Mouse (Mus musculus) C2C12 (cell line): ENCODE data around the gene Snx29. TPM values are rescaled to one million over a fixed set of nuclear protein-coding genes. Genes with fewer than 3 reads are reported as not detected.

Source experiments
- H3K27me3 ChIP-seq: one replicate; pipeline ENCODE4 v1.6.1; 2011; ENCODE audit not compliant: control insufficient read depth, insufficient read depth, insufficient read length
- H3K36me3 ChIP-seq: one replicate; pipeline ENCODE4 v1.6.1; 2011; ENCODE audit not compliant: control insufficient read depth, insufficient read depth
- H3K4me3 ChIP-seq: one replicate; pipeline ENCODE4 v1.5.1; 2011; ENCODE audit warnings: mild to moderate bottlenecking, control low read depth; ENCODE audit not compliant: poor library complexity, insufficient read depth, severe bottlenecking
- H3K79me2 ChIP-seq: one replicate; pipeline ENCODE4 v1.6.1; 2011; ENCODE audit not compliant: control insufficient read depth, insufficient read depth
- H3K79me3 ChIP-seq: one replicate; pipeline ENCODE4 v1.6.1; 2011; ENCODE audit warnings: low read depth, control low read depth
- H3ac ChIP-seq: one replicate; pipeline ENCODE3; 2011; ENCODE audit warnings: low read depth; ENCODE audit not compliant: control insufficient read depth, insufficient read length
- CEBPB ChIP-seq: IDR thresholded peaks from one replicate; pipeline ENCODE4 v1.6.1; 2011; ENCODE audit warnings: low read depth, mild to moderate bottlenecking, control low read depth, moderate library complexity
- CTCF ChIP-seq: IDR thresholded peaks from one replicate; pipeline ENCODE4 v1.5.1; 2011; ENCODE audit not compliant: control insufficient read depth, insufficient read depth, insufficient read length
- FOSL1 ChIP-seq: IDR thresholded peaks from one replicate; pipeline ENCODE4 v1.8.0; 2011; ENCODE audit warnings: mild to moderate bottlenecking, low read length; ENCODE audit not compliant: poor library complexity, insufficient read depth, severe bottlenecking
- MAX ChIP-seq: IDR thresholded peaks from one replicate; pipeline ENCODE4 v1.6.1; 2011; ENCODE audit warnings: mild to moderate bottlenecking, control low read depth
- MYOD1 ChIP-seq: IDR thresholded peaks from one replicate; pipeline ENCODE4 v1.6.1; 2011; ENCODE audit warnings: low read depth; ENCODE audit not compliant: control insufficient read depth, insufficient read length
- MYOG ChIP-seq: IDR thresholded peaks from one replicate; pipeline ENCODE4 v1.6.1; 2011; ENCODE audit not compliant: control insufficient read depth, insufficient read length; ENCODE audit errors: extremely low read depth
- USF1 ChIP-seq: IDR thresholded peaks from one replicate; pipeline ENCODE4 v1.6.1; 2011; ENCODE audit warnings: low read depth, mild to moderate bottlenecking, control low read depth, moderate library complexity
- polyA plus RNA-seq: library from polyadenylated mRNA; unstranded; fragments of >200 nt; fragmentation: generic; extraction: Trizol; gene quantifications from one replicate; pipeline ENCODE4 v1.2.1, GENCODE M21; 2012; ENCODE audit warnings: missing spikeins

The Snx29 gene
- polyA plus RNA-seq, 1 experiment: 0.62 TPM

GRCm38 (mm10) chr16:11538191-11538590, 215.5 kb downstream of the Snx29 start:
- Histone ChIP-seq H3K79me3 (no peaks in the 10 kb centered on the region), H3ac (no peak overlapping the region), H3K36me3 (no peaks in the 10 kb centered on the region), H3K4me3 (no peak overlapping the region), H3K27me3 (no peaks in the 10 kb centered on the region), H3K79me2 (no peaks in the 10 kb centered on the region)
- TF ChIP-seq FOSL1: no peak
- no peak for TF ChIP-seq CTCF
- no peak for TF ChIP-seq MAX
- TF ChIP-seq USF1: no peak
- TF ChIP-seq CEBPB: no peak
- no peak for TF ChIP-seq MYOD1
- no peak for TF ChIP-seq MYOG

DNA sequence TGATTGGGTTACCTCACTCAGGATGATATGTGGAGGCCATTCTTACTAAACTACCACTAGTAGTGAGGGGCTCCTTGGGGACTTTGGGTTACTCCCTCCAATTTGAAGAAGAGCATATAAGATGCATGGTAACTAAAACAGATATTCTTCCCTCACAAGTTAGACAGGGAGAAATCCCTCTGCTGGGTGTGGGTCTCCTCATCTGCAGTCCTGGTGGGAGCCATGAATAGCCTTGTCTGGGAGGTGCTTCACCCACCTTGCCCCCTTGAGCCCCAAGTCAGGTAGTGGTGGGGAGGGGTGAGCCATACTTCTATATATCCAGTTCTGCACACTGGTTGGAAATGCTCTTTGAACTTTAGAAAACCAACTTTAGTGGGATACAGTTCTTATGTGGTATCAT, 218.3 kb downstream of the Snx29 start:
- Histone ChIP-seq H3K4me3 (no peak overlapping the region), H3K79me2 (no peaks in the 10 kb centered on the region), H3K79me3 (no peaks in the 10 kb centered on the region), H3ac (no peak overlapping the region), H3K36me3 (no peaks in the 10 kb centered on the region), H3K27me3 (no peaks in the 10 kb centered on the region)
- no peak for TF ChIP-seq CTCF
- TF ChIP-seq USF1: no peak
- TF ChIP-seq FOSL1: no peak
- TF ChIP-seq MAX: no peak
- no peak for TF ChIP-seq MYOG
- no peak for TF ChIP-seq CEBPB
- TF ChIP-seq MYOD1: no peak

- no peak overlapping the region for H3ac ChIP-seq
- H3K79me2 ChIP-seq: no peaks in the 10 kb centered on the region
- TF ChIP-seq FOSL1 (no peak), MYOG (no peak)
- H3K79me3 ChIP-seq: no peaks in the 10 kb centered on the region
- H3K36me3 ChIP-seq: no peaks in the 10 kb centered on the region
- no peak overlapping the region for H3K4me3 ChIP-seq
- no peaks in the 10 kb centered on the region for H3K27me3 ChIP-seq
Measured at GRCm38 (mm10) chr16:11541769-11542168, 219.1 kb downstream of the Snx29 start.

DNA sequence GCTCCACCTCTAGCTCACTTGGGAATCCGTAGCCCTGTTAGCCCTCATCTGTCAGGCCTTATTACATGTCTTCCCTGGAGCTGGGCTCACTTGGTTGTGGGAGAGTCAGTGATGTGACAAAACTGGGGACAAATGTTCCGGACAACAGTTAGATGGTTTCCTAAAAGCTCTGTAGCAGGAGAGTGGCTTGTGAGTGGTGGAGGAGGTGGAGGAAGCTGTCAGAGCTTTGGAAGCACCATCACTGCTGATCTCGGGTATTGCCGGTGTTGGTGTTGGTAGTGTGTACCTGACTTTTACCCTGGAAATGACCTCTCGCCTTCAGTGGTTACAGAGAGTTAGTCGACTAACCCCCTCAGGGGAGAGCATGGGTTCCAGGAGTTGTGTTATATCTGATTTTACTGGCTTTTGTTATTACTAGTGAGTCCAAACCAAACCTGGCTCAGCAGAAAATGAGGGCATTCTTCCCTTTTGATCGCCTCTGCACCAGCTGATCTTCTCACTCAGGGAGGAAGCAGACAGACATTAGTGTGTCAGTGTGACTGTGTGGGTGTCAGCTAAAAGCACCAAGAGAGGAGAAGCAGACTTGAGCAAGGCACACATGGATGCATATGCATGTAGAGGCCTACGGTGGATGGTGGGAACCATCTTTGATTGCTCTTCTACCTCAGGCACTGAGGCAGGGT, 227.5 kb downstream of the Snx29 start:
- H3K36me3 ChIP-seq: no peaks in the 10 kb centered on the region
- no peak overlapping the region for H3K4me3 ChIP-seq
- H3ac ChIP-seq: no peak overlapping the region
- H3K79me3 ChIP-seq: no peaks in the 10 kb centered on the region
- no peaks in the 10 kb centered on the region for H3K27me3 ChIP-seq
- no peaks in the 10 kb centered on the region for H3K79me2 ChIP-seq
- TF ChIP-seq FOSL1 (no peak), MYOD1 (no peak), MYOG (no peak), USF1 (no peak), MAX (no peak), CTCF (no peak), CEBPB (no peak)

- no peak overlapping the region for H3ac ChIP-seq
- H3K4me3 ChIP-seq: no peak overlapping the region
- no peak for TF ChIP-seq MYOD1
- TF ChIP-seq MYOG: no peak
- no peak for TF ChIP-seq FOSL1
- no peak for TF ChIP-seq CEBPB
- TF ChIP-seq CTCF: no peak
- no peak for TF ChIP-seq USF1
- TF ChIP-seq MAX: no peak
- no peaks in the 10 kb centered on the region for H3K79me3 ChIP-seq
- H3K36me3 ChIP-seq: no peaks in the 10 kb centered on the region
- H3K79me2 ChIP-seq: no peaks in the 10 kb centered on the region
- H3K27me3 ChIP-seq: no peaks in the 10 kb centered on the region
Measured at GRCm38 (mm10) chr16:11561714-11562113, 239.0 kb downstream of the Snx29 start.

DNA sequence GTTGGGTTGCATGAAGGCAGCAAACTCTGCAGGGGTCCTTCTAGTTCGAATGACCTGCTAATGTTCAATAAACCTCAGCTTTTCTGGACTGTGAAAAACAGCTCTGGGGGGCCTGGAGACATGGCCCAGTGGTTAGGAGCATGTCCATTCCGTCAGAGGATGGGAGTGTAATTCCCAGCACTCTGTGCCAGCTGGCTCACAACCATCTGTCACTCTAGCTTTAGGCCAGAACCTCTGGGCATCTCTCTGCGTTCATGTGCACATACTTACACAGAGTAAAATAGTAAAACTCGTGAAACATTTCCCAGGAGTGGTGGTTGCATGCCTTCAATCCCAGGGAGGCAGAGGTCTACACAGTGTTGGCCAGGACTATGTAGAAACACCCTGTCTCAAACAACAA, 241.1 kb downstream of the Snx29 start:
- no peaks in the 10 kb centered on the region for H3K79me2 ChIP-seq
- no peak for TF ChIP-seq USF1
- TF ChIP-seq FOSL1: no peak
- no peak for TF ChIP-seq CTCF
- TF ChIP-seq CEBPB: no peak
- no peak for TF ChIP-seq MYOG
- no peak for TF ChIP-seq MYOD1
- TF ChIP-seq MAX: no peak
- no peaks in the 10 kb centered on the region for H3K36me3 ChIP-seq
- no peaks in the 10 kb centered on the region for H3K79me3 ChIP-seq
- no peak overlapping the region for H3ac ChIP-seq
- no peaks in the 10 kb centered on the region for H3K27me3 ChIP-seq
- no peak overlapping the region for H3K4me3 ChIP-seq
